Mouse (Mus musculus) midbrain, embryonic 12.5 days (tissue): ENCODE data around the gene Nkpd1. TPM values are rescaled to one million over a fixed set of nuclear protein-coding genes. Genes with fewer than 3 reads are reported as not detected.
"Not testable (repeated sequence)": the region's sequence is repeated elsewhere in the genome, so short reads cannot be mapped to it uniquely, and the experiment has no call there.

Experiments
- ATAC-seq: fragments of 200-750 bp; cut with Nextera tagmentation; 2 replicates; pipeline ENCODE4 v1.8.0; 2017; ENCODE audit warnings: low read depth, moderate TSS enrichment, moderate library complexity; ENCODE audit not compliant: low FRiP score
- H3K27ac ChIP-seq: fragments of 300-500 bp; sonication (generic); replicated peaks from 2 replicates; pipeline ENCODE4 v1.5.1; 2016; ENCODE audit warnings: mild to moderate bottlenecking
- H3K27me3 ChIP-seq: fragments of 300-500 bp; sonication (generic); 2 replicates; pipeline ENCODE4 v1.6.1; 2016; ENCODE audit warnings: mild to moderate bottlenecking
- H3K36me3 ChIP-seq: fragments of 300-500 bp; sonication (generic); 2 replicates; pipeline ENCODE4 v1.6.1; 2016
- H3K4me1 ChIP-seq: fragments of 300-500 bp; sonication (generic); 2 replicates; pipeline ENCODE4 v1.6.1; 2016
- H3K4me2 ChIP-seq: fragments of 300-500 bp; sonication (generic); replicated peaks from 2 replicates; pipeline ENCODE4 v1.6.1; 2016; ENCODE audit warnings: mild to moderate bottlenecking, moderate library complexity
- H3K4me3 ChIP-seq: fragments of 300-500 bp; sonication (generic); 2 replicates; pipeline ENCODE4 v1.5.1; 2016; ENCODE audit warnings: mild to moderate bottlenecking
- H3K9ac ChIP-seq: fragments of 300-500 bp; sonication (generic); replicated peaks from 2 replicates; pipeline ENCODE4 v1.6.1; 2016; ENCODE audit warnings: mild to moderate bottlenecking, moderate library complexity
- H3K9me3 ChIP-seq: fragments of 300-500 bp; sonication (generic); 2 replicates; pipeline ENCODE4 v1.6.1; 2016; ENCODE audit warnings: mild to moderate bottlenecking
- WGBS: fragments of 180-500 bp; shearing (Covaris S2); methylation state at CpG from one replicate; pipeline ENCODE4 v1.1.7; 2016; 5-methylcytosine and 5-hydroxymethylcytosine counted together
- polyA plus RNA-seq: library from polyadenylated mRNA; unstranded; fragments of >200 nt; fragmentation: Nextera tagmentation; extraction: Ambion mirVana; gene quantifications from 2 replicates; pipeline ENCODE4 v1.2.1, GENCODE M21; 2016

Nkpd1 gene
- polyA plus RNA-seq, 1 experiment from 2014 or later = 0.06 TPM

GRCm38 (mm10) chr7:19508150-19508923, 9.3 kb upstream of the Nkpd1 start, which contains the start of the genes Bloc1s3 and Trappc6a:
TSS of gene Bloc1s3 (minus strand) at chr7:19508367.
TSS of gene Trappc6a (plus strand) at chr7:19508395.
- Histone ChIP-seq H3K4me3 (peak within 1 kb of the TSS; percentile 78), H3K9me3 (no peaks in the 10 kb centered on the region), H3K9ac (peak within 1 kb of the TSS; percentile 86), H3K36me3 (no peaks in the 10 kb centered on the region), H3K4me2 (peak within 1 kb of the TSS; percentile 88), H3K4me1 (peaks cover 20% of the 10 kb centered on the region), H3K27me3 (no peaks in the 10 kb centered on the region; the same call in 1 of the 2 replicates), H3K27ac (peak within 1 kb of the TSS; percentile 83)
- WGBS = under 1% methylated on average over 56 of the region's 56 CpGs
- ATAC-seq = peak; percentile 94

- WGBS = 12% methylated on average over 15 of the region's 15 CpGs
- Histone ChIP-seq H3K27ac (peak overlapping the region; percentile 83), H3K4me1 (peaks cover 20% of the 10 kb centered on the region), H3K9ac (peak overlapping the region; percentile 86), H3K9me3 (no peaks in the 10 kb centered on the region), H3K4me3 (peak overlapping the region; percentile 78), H3K36me3 (no peaks in the 10 kb centered on the region), H3K4me2 (peak overlapping the region; percentile 88), H3K27me3 (no peaks in the 10 kb centered on the region; the same call in 1 of the 2 replicates)
- peak; percentile 13 for ATAC-seq
These were observed 8.6 kb upstream of the Nkpd1 start for GRCm38 (mm10) chr7:19508924-19509568.

GRCm38 (mm10) chr7:19509786-19510185, 7.9 kb upstream of the Nkpd1 start:
- H3K4me2 ChIP-seq = peak overlapping the region; percentile 88
- no peak overlapping the region for H3K27ac ChIP-seq
- H3K9me3 ChIP-seq = no peaks in the 10 kb centered on the region
- H3K27me3 ChIP-seq = peaks cover 4% of the 10 kb centered on the region; the same call in 1 of the 2 replicates
- no peak for ATAC-seq
- H3K4me1 ChIP-seq = peaks cover 20% of the 10 kb centered on the region
- 93% methylated on average over 7 of the region's 7 CpGs for WGBS
- H3K36me3 ChIP-seq = no peaks in the 10 kb centered on the region
- no peak overlapping the region for H3K9ac ChIP-seq
- peak overlapping the region; percentile 78; the same call in 1 of the 2 replicates for H3K4me3 ChIP-seq

GRCm38 (mm10) chr7:19511934-19512333, 5.7 kb upstream of the Nkpd1 start:
- not testable (repeated sequence) for H3K9ac ChIP-seq, H3K4me3 ChIP-seq, H3K27ac ChIP-seq, H3K36me3 ChIP-seq, ATAC-seq, H3K4me2 ChIP-seq, H3K9me3 ChIP-seq
- Histone ChIP-seq H3K27me3 (peaks cover 17% of the 10 kb centered on the region), H3K4me1 (peaks cover 15% of the 10 kb centered on the region)
- 86% methylated on average over 7 of the region's 7 CpGs for WGBS

- Histone ChIP-seq H3K36me3 (no peaks in the 10 kb centered on the region), H3K4me2 (no peak overlapping the region), H3K9ac (no peak overlapping the region), H3K4me3 (no peak overlapping the region), H3K9me3 (no peaks in the 10 kb centered on the region), H3K4me1 (peaks cover 11% of the 10 kb centered on the region), H3K27ac (no peak overlapping the region), H3K27me3 (peaks cover 21% of the 10 kb centered on the region)
- ATAC-seq = no peak
- 87% methylated on average over 6 of the region's 6 CpGs for WGBS
These were observed 5.3 kb upstream of the Nkpd1 start for GRCm38 (mm10) chr7:19512353-19512752.

GRCm38 (mm10) chr7:19520032-19520431, 2.4 kb downstream of the Nkpd1 start:
- peak overlapping the region; percentile 50 for H3K4me2 ChIP-seq
- H3K4me3 ChIP-seq = peak overlapping the region; percentile 31
- ATAC-seq = no peak
- no peaks in the 10 kb centered on the region for H3K36me3 ChIP-seq
- no peak overlapping the region for H3K27ac ChIP-seq
- H3K9me3 ChIP-seq = no peaks in the 10 kb centered on the region
- H3K9ac ChIP-seq = peak overlapping the region; percentile 49; the same call in 1 of the 2 replicates
- peaks cover 34% of the 10 kb centered on the region for H3K4me1 ChIP-seq
- 6% methylated on average over 22 of the region's 23 CpGs for WGBS
- peaks cover 90% of the 10 kb centered on the region for H3K27me3 ChIP-seq

GRCm38 (mm10) chr7:19523017-19523756, 5.5 kb downstream of the Nkpd1 start:
- H3K36me3 ChIP-seq = no peaks in the 10 kb centered on the region
- 14% methylated on average over 72 of the region's 72 CpGs for whole genome bisulfite sequencing
- peaks cover 82% of the 10 kb centered on the region for H3K27me3 ChIP-seq
- H3K4me2 ChIP-seq = peak overlapping the region; percentile 68
- H3K4me3 ChIP-seq = peak overlapping the region; percentile 42
- 0 out of 2 replicates have a peak overlapping the region, but pooled peaks have one; percentile 28 for H3K9ac ChIP-seq
- H3K9me3 ChIP-seq = no peaks in the 10 kb centered on the region
- ATAC-seq = 0 out of 2 replicates have a peak, but pooled peaks have one; percentile 4
- H3K27ac ChIP-seq = no peak overlapping the region
- peaks cover 28% of the 10 kb centered on the region for H3K4me1 ChIP-seq

GRCm38 (mm10) chr7:19523757-19524419, 6.2 kb downstream of the Nkpd1 start:
- H3K9ac ChIP-seq = peak overlapping the region; percentile 44
- no peaks in the 10 kb centered on the region for H3K9me3 ChIP-seq
- peak overlapping the region; percentile 42 for H3K4me3 ChIP-seq
- peaks cover 28% of the 10 kb centered on the region for H3K4me1 ChIP-seq
- peak overlapping the region; percentile 68 for H3K4me2 ChIP-seq
- H3K27ac ChIP-seq = no peak overlapping the region
- H3K36me3 ChIP-seq = peaks cover 4% of the 10 kb centered on the region; the same call in 1 of the 2 replicates
- WGBS = 2% methylated on average over 64 of the region's 64 CpGs
- peaks cover 75% of the 10 kb centered on the region for H3K27me3 ChIP-seq
- peak; percentile 55 for ATAC-seq

GRCm38 (mm10) chr7:19524420-19525104, 6.9 kb downstream of the Nkpd1 start:
- Histone ChIP-seq H3K36me3 (peaks cover 10% of the 10 kb centered on the region; the same call in 1 of the 2 replicates), H3K9me3 (no peaks in the 10 kb centered on the region), H3K4me1 (peaks cover 27% of the 10 kb centered on the region), H3K27me3 (peaks cover 68% of the 10 kb centered on the region), H3K4me2 (peak overlapping the region; percentile 68), H3K9ac (peak overlapping the region; percentile 44; the same call in 1 of the 2 replicates), H3K27ac (no peak overlapping the region), H3K4me3 (peak overlapping the region; percentile 42)
- WGBS = 14% methylated on average over 24 of the region's 24 CpGs
- peak; percentile 39; the same call in 1 of the 2 replicates for ATAC-seq

GRCm38 (mm10) chr7:19525105-19525481, 7.5 kb downstream of the Nkpd1 start:
- no peak for ATAC-seq
- H3K27me3 ChIP-seq = peaks cover 63% of the 10 kb centered on the region
- H3K4me1 ChIP-seq = peaks cover 22% of the 10 kb centered on the region
- 56% methylated on average over 2 of the region's 2 CpGs for WGBS
- H3K27ac ChIP-seq = no peak overlapping the region
- H3K9me3 ChIP-seq = no peaks in the 10 kb centered on the region
- no peak overlapping the region for H3K4me3 ChIP-seq
- no peak overlapping the region for H3K9ac ChIP-seq
- H3K4me2 ChIP-seq = no peak overlapping the region
- H3K36me3 ChIP-seq = peaks cover 16% of the 10 kb centered on the region; the same call in 1 of the 2 replicates

GRCm38 (mm10) chr7:19531077-19531476, 13.4 kb downstream of the Nkpd1 start:
- Histone ChIP-seq H3K4me2 (no peak overlapping the region), H3K9ac (no peak overlapping the region), H3K4me3 (no peak overlapping the region), H3K36me3 (peaks cover 70% of the 10 kb centered on the region), H3K4me1 (no peaks in the 10 kb centered on the region), H3K9me3 (no peaks in the 10 kb centered on the region), H3K27ac (no peak overlapping the region), H3K27me3 (0 out of 2 replicates have a peak, but pooled peaks cover 3% of the 10 kb centered on the region)
- ATAC-seq = no peak
- WGBS = 81% methylated on average over 10 of the region's 10 CpGs
